Mouse (Mus musculus) neural tube, embryonic 11.5 days (tissue): ENCODE results near the gene Nobox. TPM values are rescaled to one million over a fixed set of nuclear protein-coding genes. Genes with fewer than 3 reads are reported as not detected.

ENCODE experiments used
- ATAC-seq: fragments of 200-750 bp; cut with Nextera tagmentation; 2 replicates; pipeline ENCODE4 v1.8.0; 2017; ENCODE audit warnings: moderate number of reproducible peaks, mild to moderate bottlenecking, moderate TSS enrichment, moderate library complexity; ENCODE audit not compliant: insufficient read depth, low FRiP score, low TSS enrichment
- DNase-seq: peaks from one replicate; pipeline ENCODE4 v3.0.0-alpha.2; 2015; ENCODE audit warnings: low spot score
- H3K27ac ChIP-seq: fragments of 300-500 bp; sonication (generic); 2 replicates; pipeline ENCODE4 v1.5.1; 2014; ENCODE audit warnings: low read depth, mild to moderate bottlenecking, low read length
- H3K27me3 ChIP-seq: fragments of 300-500 bp; sonication (generic); 2 replicates; pipeline ENCODE4 v1.6.1; 2014; ENCODE audit warnings: mild to moderate bottlenecking, low read length, mixed read lengths; ENCODE audit not compliant: control insufficient read depth, insufficient read depth
- H3K36me3 ChIP-seq: fragments of 300-500 bp; sonication (generic); 2 replicates; pipeline ENCODE4 v1.6.1; 2014; ENCODE audit warnings: mild to moderate bottlenecking, low read length, moderate library complexity, mixed read lengths; ENCODE audit not compliant: control insufficient read depth, insufficient read depth
- H3K4me1 ChIP-seq: fragments of 300-500 bp; sonication (generic); 2 replicates; pipeline ENCODE4 v1.6.1; 2014; ENCODE audit warnings: low read length, mixed read lengths; ENCODE audit not compliant: control insufficient read depth, insufficient read depth
- H3K4me2 ChIP-seq: fragments of 300-500 bp; sonication (generic); 2 replicates; pipeline ENCODE4 v1.6.1; 2014; ENCODE audit warnings: low read depth, mild to moderate bottlenecking, moderate library complexity
- H3K4me3 ChIP-seq: fragments of 300-500 bp; sonication (generic); 2 replicates; pipeline ENCODE4 v1.5.1; 2014; ENCODE audit warnings: low read depth, low read length
- H3K9ac ChIP-seq: fragments of 300-500 bp; sonication (generic); 2 replicates; pipeline ENCODE4 v1.6.1; 2014; ENCODE audit warnings: mild to moderate bottlenecking, low read length
- H3K9me3 ChIP-seq: fragments of 300-500 bp; sonication (generic); 2 replicates; pipeline ENCODE4 v1.6.1; 2016; ENCODE audit warnings: low read length; ENCODE audit not compliant: control insufficient read depth
- WGBS: fragments of 180-500 bp; shearing (Covaris S2); extraction: QIAGEN DNeasy Blood & Tissue Kit; methylation state at CpG from one replicate; pipeline ENCODE4 v1.1.7; 2014; 5-methylcytosine and 5-hydroxymethylcytosine counted together
- polyA plus RNA-seq: library from polyadenylated mRNA; unstranded; fragments of >200 nt; fragmentation: Nextera tagmentation; extraction: Ambion mirVana; gene quantifications from 2 replicates; pipeline ENCODE4 v1.2.1, GENCODE M21; 2014

Nobox gene
- polyA plus RNA-seq, 1 experiment from 2014 or later, result not detected

DNA sequence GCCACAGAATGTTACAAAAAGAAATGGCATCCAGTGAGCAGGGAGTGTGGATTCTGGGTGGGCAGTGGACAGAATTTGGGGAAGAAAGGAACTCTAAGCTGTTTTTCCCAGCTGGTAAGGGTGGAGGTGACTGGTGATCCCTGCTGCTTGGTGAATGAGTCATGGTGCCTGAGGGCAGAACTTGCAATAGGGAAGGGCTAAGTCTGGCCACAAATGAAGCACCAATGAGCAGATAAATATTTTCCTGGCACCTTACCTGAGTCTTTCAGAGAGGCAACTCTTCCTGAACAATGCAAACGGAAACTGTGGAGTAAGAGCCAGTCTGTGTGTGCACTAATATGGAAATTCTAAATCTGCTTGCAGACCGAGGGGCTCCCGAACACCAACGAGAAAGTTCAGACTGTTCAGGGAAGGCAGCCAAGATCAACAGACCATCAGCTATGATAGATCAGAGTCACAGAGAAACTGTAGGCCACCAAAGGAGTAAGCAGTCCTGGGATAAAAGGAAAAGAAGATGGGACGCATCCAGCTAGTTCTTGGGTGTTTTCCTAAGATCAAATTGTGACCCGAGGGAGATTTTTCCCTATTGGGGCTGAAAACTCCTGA, 16.8 kb downstream of the Nobox start:
- 82% methylated on average over 6 of the region's 6 CpGs for WGBS
- ATAC-seq (no peak), DNase-seq (no peak)
- Histone ChIP-seq H3K9ac (no peak overlapping the region), H3K4me3 (no peak overlapping the region), H3K4me1 (no peaks in the 10 kb centered on the region), H3K27me3 (no peaks in the 10 kb centered on the region), H3K9me3 (no peaks in the 10 kb centered on the region), H3K27ac (no peak overlapping the region), H3K36me3 (no peaks in the 10 kb centered on the region), H3K4me2 (no peak overlapping the region)

DNA sequence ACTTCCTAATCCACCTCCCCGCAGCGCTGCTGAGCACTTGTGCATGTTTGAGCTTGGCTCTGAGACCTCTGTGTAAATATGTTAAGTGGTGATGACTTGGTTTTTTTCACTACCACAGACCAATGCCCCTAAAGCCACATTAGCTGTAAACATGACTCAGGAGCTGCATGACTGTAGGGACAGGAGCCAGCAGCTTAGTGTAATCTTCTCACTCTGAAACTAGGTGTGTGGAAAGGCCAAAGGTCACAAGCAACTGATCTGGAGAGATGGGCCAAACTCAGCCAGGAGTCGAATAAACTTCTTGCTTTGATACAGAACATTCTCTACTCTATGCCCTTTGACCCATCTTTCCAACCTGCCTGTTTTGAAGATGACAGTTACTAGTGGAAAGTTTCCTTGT, 17.3 kb downstream of the Nobox start:
- no peak overlapping the region for H3K4me3 ChIP-seq
- 84% methylated on average over 3 of the region's 3 CpGs for WGBS
- H3K4me2 ChIP-seq, result no peak overlapping the region
- ATAC-seq (no peak), DNase-seq (no peak)
- no peaks in the 10 kb centered on the region for H3K27me3 ChIP-seq
- no peak overlapping the region for H3K27ac ChIP-seq
- no peak overlapping the region for H3K9ac ChIP-seq
- H3K36me3 ChIP-seq, result no peaks in the 10 kb centered on the region
- no peaks in the 10 kb centered on the region for H3K9me3 ChIP-seq
- H3K4me1 ChIP-seq, result no peaks in the 10 kb centered on the region

DNA sequence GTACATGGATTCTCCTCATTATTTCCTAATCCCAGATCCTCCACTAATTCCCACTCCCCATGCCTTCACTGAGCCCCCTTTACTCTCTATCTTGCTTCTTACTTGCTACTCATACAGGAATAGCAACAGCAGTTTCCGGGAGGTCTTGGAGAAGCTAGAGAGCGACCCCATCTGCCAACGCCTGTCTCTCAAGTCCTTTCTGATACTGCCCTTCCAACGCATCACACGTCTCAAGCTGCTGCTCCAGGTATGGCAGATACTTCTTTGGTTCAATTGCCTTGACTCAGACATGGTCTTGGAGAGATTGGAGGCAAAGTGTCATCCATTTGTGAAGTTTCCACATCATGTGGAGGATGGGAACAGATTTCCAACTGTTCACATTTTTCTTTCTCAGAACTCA, 28.9 kb downstream of the Nobox start:
- Histone ChIP-seq H3K4me2 (no peak overlapping the region), H3K27ac (no peak overlapping the region), H3K36me3 (no peaks in the 10 kb centered on the region), H3K4me3 (no peak overlapping the region), H3K4me1 (no peaks in the 10 kb centered on the region), H3K27me3 (no peaks in the 10 kb centered on the region), H3K9me3 (no peaks in the 10 kb centered on the region), H3K9ac (no peak overlapping the region)
- DNase-seq (no peak), ATAC-seq (no peak)
- 93% methylated on average over 5 of the region's 5 CpGs for WGBS

DNA sequence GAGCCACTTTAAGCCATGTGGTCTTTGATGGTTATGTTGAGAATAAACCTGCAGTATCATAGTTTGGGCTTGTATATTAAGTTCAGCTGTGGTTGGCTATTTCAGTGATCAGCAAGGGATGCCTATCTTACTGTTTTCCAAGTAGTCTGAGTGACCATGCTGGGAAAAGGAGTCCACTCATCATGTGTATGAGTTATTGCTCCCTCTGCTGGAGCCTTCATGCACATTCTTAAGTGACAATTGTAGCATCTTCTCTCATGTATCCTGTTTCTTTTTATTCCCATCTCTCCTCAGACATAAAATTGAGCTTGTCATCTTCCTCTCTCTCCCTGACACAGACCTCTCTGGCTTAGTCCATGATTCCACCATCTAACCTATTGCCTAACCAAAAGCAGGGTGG, 31.1 kb downstream of the Nobox start:
- no peak overlapping the region for H3K4me3 ChIP-seq
- H3K9ac ChIP-seq, result no peak overlapping the region
- no peaks in the 10 kb centered on the region for H3K9me3 ChIP-seq
- H3K4me2 ChIP-seq, result no peak overlapping the region
- ATAC-seq (no peak), DNase-seq (no peak)
- no peaks in the 10 kb centered on the region for H3K36me3 ChIP-seq
- no peaks in the 10 kb centered on the region for H3K27me3 ChIP-seq
- no peaks in the 10 kb centered on the region for H3K4me1 ChIP-seq
- no peak overlapping the region for H3K27ac ChIP-seq

DNA sequence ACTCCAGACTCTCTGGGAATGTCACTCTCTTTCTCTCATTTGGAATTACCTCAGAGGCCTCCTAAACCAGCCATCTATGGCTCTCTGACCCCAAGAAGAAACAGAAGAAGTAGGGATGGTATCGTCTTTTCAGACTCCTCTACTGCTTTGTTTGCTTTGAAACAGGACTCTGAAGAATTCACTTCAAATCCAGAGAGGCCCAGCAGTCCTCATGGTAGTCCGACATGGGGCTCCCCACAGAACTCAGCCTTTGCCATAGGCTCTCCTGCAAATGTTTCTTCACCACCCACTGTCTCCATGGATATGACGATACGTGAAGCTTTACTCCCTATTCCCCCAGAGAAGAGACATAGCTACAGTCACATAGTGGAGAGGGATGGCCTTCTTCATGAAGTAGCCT, 35.2 kb downstream of the Nobox start:
- no peaks in the 10 kb centered on the region for H3K27me3 ChIP-seq
- H3K4me1 ChIP-seq, result no peaks in the 10 kb centered on the region
- no peak overlapping the region for H3K27ac ChIP-seq
- no peak for DNase-seq
- no peak overlapping the region for H3K9ac ChIP-seq
- no peaks in the 10 kb centered on the region for H3K9me3 ChIP-seq
- H3K36me3 ChIP-seq, result no peaks in the 10 kb centered on the region
- no peak overlapping the region for H3K4me2 ChIP-seq
- WGBS, result 79% methylated on average over 4 of the region's 4 CpGs
- no peak for ATAC-seq
- no peak overlapping the region for H3K4me3 ChIP-seq

DNA sequence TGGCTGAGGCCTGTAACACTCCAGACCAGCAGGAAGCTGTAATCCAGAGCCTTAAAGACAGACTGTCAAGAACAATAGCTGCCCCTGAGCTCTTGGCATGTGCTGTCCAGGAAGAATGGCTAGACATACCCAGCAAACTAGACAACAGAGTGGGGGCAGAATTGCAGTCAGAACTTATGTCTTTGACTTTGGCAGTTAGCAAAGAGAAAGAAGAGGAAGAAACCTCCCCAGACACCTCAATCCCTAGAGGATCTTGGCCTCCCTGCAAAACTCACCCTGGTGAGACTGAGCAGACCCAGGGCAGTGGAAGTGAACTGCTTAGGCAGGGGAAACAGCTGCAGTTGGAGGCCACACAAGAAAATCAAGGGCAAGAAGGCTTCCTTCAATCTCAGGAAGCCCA, 36.8 kb downstream of the Nobox start:
- Histone ChIP-seq H3K27ac (no peak overlapping the region), H3K9me3 (no peaks in the 10 kb centered on the region)

DNA sequence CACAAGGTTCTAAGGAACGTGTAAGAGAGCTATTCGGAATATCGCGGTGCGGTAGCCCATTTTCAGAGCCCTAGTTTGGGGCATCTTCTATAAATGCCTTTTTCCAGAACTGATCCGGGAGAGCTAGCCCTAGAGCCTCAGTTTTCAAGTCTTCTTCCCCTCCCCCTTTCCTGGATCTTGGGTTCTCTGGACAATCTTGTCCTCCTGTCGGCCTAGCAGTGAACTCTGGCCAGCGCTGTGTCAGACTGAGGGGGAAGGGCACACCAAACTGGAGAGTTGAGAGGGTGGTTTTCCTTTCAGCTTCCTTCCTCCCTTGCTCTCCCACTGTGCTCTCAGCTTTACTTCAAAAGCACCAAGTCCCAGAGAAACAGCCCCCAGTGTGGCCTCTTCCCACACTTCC, 43.0 kb downstream of the Nobox start:
- Histone ChIP-seq H3K4me1 (no peaks in the 10 kb centered on the region), H3K9ac (peak overlapping the region; percentile 51; the same call in 1 of the 2 replicates), H3K36me3 (no peaks in the 10 kb centered on the region), H3K27me3 (peaks cover 13% of the 10 kb centered on the region), H3K27ac (no peak overlapping the region), H3K9me3 (no peaks in the 10 kb centered on the region), H3K4me2 (peak overlapping the region; percentile 84), H3K4me3 (peak overlapping the region; percentile 53)
- WGBS, result 5% methylated on average over 8 of the region's 8 CpGs
- ATAC-seq (peak; percentile 58), DNase-seq (peak; percentile 27)

More for the DNA sequence above, 36.8 kb downstream of the Nobox start:
- ATAC-seq (no peak), DNase-seq (no peak)
- no peaks in the 10 kb centered on the region for H3K4me1 ChIP-seq
- H3K4me2 ChIP-seq, result no peak overlapping the region
- no peaks in the 10 kb centered on the region for H3K27me3 ChIP-seq
- no peak overlapping the region for H3K4me3 ChIP-seq
- H3K9ac ChIP-seq, result no peak overlapping the region
- no peaks in the 10 kb centered on the region for H3K36me3 ChIP-seq

DNA sequence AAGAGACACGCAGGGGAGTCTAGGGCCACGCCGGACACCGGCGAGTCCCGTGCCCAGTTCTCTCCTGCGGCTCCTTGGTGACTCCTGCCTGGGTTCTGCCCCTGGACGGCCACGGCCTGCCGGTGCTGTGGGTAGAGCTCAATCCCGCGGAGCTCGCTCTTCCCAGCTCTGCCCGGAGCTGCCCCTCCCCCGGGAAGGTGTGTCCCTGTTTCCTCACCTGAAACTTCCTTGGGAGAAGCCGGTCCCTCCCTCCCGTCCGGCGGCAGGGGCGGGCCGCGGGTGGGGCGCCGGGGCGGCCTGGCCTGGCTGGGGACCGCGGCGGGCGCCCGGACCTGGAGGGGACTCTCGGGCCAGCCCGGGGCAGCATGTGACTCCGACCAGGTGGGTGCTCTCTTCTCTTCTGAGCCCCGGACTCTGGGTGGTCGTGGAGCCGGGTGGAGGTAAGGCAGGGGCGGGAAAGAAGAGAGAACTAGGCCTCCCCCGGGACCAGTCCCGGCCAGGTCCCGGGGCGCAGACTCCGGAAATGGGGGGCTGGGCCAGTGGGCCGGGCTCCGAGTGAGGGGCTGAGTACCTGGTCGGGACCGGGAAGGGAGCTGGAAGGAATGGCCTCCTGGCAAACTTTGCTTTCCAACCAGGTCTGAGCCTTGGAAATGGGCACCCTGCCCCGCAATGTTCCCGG, 43.9 kb downstream of the Nobox start, which contains the start of gene Arhgef5:
Gene Arhgef5, plus strand, starts transcription at position 220 of the 679 bp plus-strand sequence.
- H3K27me3 ChIP-seq, result peaks cover 13% of the 10 kb centered on the region
- no peaks in the 10 kb centered on the region for H3K36me3 ChIP-seq
- H3K9ac ChIP-seq, result peak within 1 kb of the TSS; percentile 51
- no peak within 1 kb of the TSS for H3K27ac ChIP-seq
- H3K9me3 ChIP-seq, result no peaks in the 10 kb centered on the region
- H3K4me1 ChIP-seq, result no peaks in the 10 kb centered on the region
- peak; percentile 49 for DNase-seq
- peak within 1 kb of the TSS; percentile 84 for H3K4me2 ChIP-seq
- peak within 1 kb of the TSS; percentile 53 for H3K4me3 ChIP-seq
- under 1% methylated on average over 38 of the region's 48 CpGs for WGBS
- peak; percentile 70 for ATAC-seq

DNA sequence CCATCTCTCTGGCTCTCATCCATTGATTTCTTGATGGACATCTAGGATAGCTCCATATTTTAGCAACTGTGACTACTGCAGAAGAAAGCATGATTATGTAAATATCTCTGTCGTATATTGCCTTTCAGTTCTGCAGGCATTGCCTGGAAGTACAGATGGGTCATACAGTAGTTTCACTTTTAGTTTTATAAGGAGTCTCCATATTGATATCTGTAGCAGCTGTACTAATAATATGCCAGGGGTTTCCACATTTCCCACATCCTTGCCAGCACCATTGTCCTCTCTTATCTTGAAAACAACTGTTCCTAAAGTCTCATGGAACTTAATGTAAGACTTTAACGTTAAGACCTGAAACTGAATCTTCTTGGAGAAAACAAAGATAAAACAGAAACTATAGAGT, 48.6 kb downstream of the Nobox start:
- Histone ChIP-seq H3K36me3 (no peaks in the 10 kb centered on the region), H3K27ac (no peak overlapping the region), H3K9me3 (no peaks in the 10 kb centered on the region), H3K27me3 (peaks cover 8% of the 10 kb centered on the region), H3K4me2 (no peak overlapping the region), H3K4me3 (no peak overlapping the region), H3K4me1 (no peaks in the 10 kb centered on the region), H3K9ac (no peak overlapping the region)
- ATAC-seq (no peak), DNase-seq (no peak)
- 75% methylated on average over 2 of the region's 2 CpGs for WGBS
